Mouse (Mus musculus): ENCODE results near the gene Xrcc6.

- TF ChIP-seq CTCF (IDR thresholded peaks at IDR 0.05; ENCODE audit: low read depth, low read length) (no peak), POLR2A (IDR thresholded peaks at IDR 0.05; ENCODE audit: extremely low read depth, insufficient read depth, low read length) (no peak)
These were observed 92.2 kb downstream of the Xrcc6 start for GRCm38 (mm10) chr15:82079883-82080282.
